Mouse (Mus musculus) heart, embryonic 10.5 days (tissue): ENCODE results near the gene Lrcol1. TPM values are rescaled to one million over a fixed set of nuclear protein-coding genes. Genes with fewer than 3 reads are reported as not detected.

Source experiments
- DNase-seq: peaks from one replicate; pipeline ENCODE4 v3.0.0-alpha.2; 2017; ENCODE audit warnings: low spot score
- H3K27ac ChIP-seq: fragments of 300-500 bp; sonication (generic); 2 replicates; pipeline ENCODE4 v1.5.1; 2016; ENCODE audit warnings: mild to moderate bottlenecking
- H3K27me3 ChIP-seq: fragments of 300-500 bp; sonication (generic); 2 replicates; pipeline ENCODE4 v1.6.1; 2016; ENCODE audit warnings: mild to moderate bottlenecking; ENCODE audit not compliant: poor library complexity, insufficient read depth, severe bottlenecking
- H3K36me3 ChIP-seq: fragments of 300-500 bp; sonication (generic); 2 replicates; pipeline ENCODE4 v1.6.1; 2016; ENCODE audit warnings: mild to moderate bottlenecking, moderate library complexity
- H3K4me1 ChIP-seq: fragments of 300-500 bp; sonication (generic); 2 replicates; pipeline ENCODE4 v1.6.1; 2016; ENCODE audit warnings: mild to moderate bottlenecking
- H3K4me3 ChIP-seq: fragments of 300-500 bp; sonication (generic); 2 replicates; pipeline ENCODE4 v1.5.1; 2016; ENCODE audit warnings: mild to moderate bottlenecking, moderate library complexity
- H3K9me3 ChIP-seq: fragments of 300-500 bp; sonication (generic); 2 replicates; pipeline ENCODE4 v1.6.1; 2016; ENCODE audit warnings: mild to moderate bottlenecking, moderate library complexity
- WGBS: fragments of 180-500 bp; shearing (Covaris S2); methylation state at CpG from one replicate; pipeline ENCODE4 v1.1.7; 2016; 5-methylcytosine and 5-hydroxymethylcytosine counted together
- polyA plus RNA-seq: library from polyadenylated mRNA; unstranded; fragments of >200 nt; fragmentation: Nextera tagmentation; extraction: Ambion mirVana; gene quantifications from 2 replicates; pipeline ENCODE4 v1.2.1, GENCODE M21; 2016

Gene Lrcol1
- polyA plus RNA-seq, 1 experiment from 2014 or later, result not detected

DNA sequence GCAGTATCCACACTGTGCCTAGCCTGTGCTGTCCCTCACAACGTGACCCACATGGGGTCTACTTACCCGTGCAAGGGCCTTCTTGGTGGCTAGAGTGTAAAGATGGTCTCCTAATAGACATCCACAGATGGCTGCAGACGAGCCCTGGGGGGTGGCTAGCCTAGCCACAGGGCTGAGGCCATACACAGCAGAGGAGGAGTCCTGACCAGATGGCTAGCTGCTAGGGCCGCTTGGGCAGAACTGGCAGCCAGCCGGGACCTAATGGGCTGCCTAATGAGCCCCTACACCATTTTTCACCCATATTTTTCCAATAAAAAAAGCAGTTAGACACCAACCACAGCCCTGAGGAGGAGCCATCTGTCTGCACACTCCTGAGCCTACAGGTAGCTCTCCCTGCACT, 48.2 kb downstream of the Lrcol1 start:
- no peak for DNase-seq
- Histone ChIP-seq H3K4me1 (peaks cover 6% of the 10 kb centered on the region; the same call in 1 of the 2 replicates), H3K27ac (no peak overlapping the region), H3K27me3 (no peaks in the 10 kb centered on the region), H3K4me3 (no peak overlapping the region), H3K9me3 (no peaks in the 10 kb centered on the region), H3K36me3 (peaks cover 2% of the 10 kb centered on the region; the same call in 1 of the 2 replicates)
- WGBS, result 75% methylated on average over 5 of the region's 5 CpGs

GRCm38 (mm10) chr5:110395006-110395661, 50.6 kb downstream of the Lrcol1 start:
- no peak for DNase-seq
- WGBS, result 79% methylated on average over 5 of the region's 5 CpGs

DNA sequence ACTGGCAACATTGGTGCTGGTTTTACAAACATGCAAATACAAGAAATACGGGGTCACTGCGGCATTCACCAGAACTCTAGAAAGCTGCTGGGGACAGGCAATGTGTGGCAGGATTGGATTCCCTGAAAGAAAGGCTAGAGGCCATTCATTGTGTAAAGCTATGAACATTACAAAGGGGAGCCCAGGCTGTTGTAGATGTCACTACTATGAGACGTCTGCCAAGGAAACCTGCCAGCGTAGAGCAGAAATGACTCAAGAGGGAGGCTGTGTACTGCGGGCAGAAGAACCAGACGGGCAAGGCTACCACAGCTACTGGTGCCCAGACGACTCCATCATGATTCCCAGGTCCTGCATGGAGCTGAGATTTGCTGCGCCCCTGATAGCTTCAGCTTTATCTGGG, 56.6 kb downstream of the Lrcol1 start:
- H3K27me3 ChIP-seq, result no peaks in the 10 kb centered on the region
- peaks cover 16% of the 10 kb centered on the region for H3K4me1 ChIP-seq
- WGBS, result 90% methylated on average over 8 of the region's 8 CpGs
- no peak for DNase-seq
- 0 out of 2 replicates have a peak, but pooled peaks cover 2% of the 10 kb centered on the region for H3K36me3 ChIP-seq
- no peak overlapping the region for H3K4me3 ChIP-seq
- H3K9me3 ChIP-seq, result no peaks in the 10 kb centered on the region
- no peak overlapping the region for H3K27ac ChIP-seq

More at GRCm38 (mm10) chr5:110395006-110395661, 50.6 kb downstream of the Lrcol1 start:
- H3K4me3 ChIP-seq, result no peak overlapping the region
- peaks cover 4% of the 10 kb centered on the region; the same call in 1 of the 2 replicates for H3K36me3 ChIP-seq
- no peaks in the 10 kb centered on the region for H3K27me3 ChIP-seq
- no peaks in the 10 kb centered on the region; the same call in 1 of the 2 replicates for H3K4me1 ChIP-seq
- no peaks in the 10 kb centered on the region for H3K9me3 ChIP-seq
- H3K27ac ChIP-seq, result no peak overlapping the region

GRCm38 (mm10) chr5:110402557-110402956, 58.0 kb downstream of the Lrcol1 start:
- 88% methylated on average over 2 of the region's 2 CpGs for WGBS
- no peaks in the 10 kb centered on the region for H3K27me3 ChIP-seq

GRCm38 (mm10) chr5:110403931-110404330, 59.4 kb downstream of the Lrcol1 start:
- Histone ChIP-seq H3K27ac (peak overlapping the region; percentile 77), H3K9me3 (no peaks in the 10 kb centered on the region), H3K4me1 (peaks cover 27% of the 10 kb centered on the region), H3K36me3 (0 out of 2 replicates have a peak, but pooled peaks cover 7% of the 10 kb centered on the region), H3K4me3 (no peak overlapping the region; the same call in 1 of the 2 replicates), H3K27me3 (no peaks in the 10 kb centered on the region)
- 16% methylated on average over 3 of the region's 3 CpGs for WGBS
- no peak for DNase-seq

More at GRCm38 (mm10) chr5:110402557-110402956, 58.0 kb downstream of the Lrcol1 start:
- Histone ChIP-seq H3K9me3 (no peaks in the 10 kb centered on the region), H3K36me3 (0 out of 2 replicates have a peak, but pooled peaks cover 2% of the 10 kb centered on the region), H3K4me3 (no peak overlapping the region), H3K27ac (no peak overlapping the region), H3K4me1 (peaks cover 27% of the 10 kb centered on the region)
- DNase-seq, result no peak

Other genes starting within 250 kb of the Lrcol1 start
- 0.84 and 1.1 TPM in 2 replicates for gene Plcxd1, start 244.8 kb upstream of the Lrcol1 start, polyA plus RNA-seq
- gene Gtpbp6, start 236.5 kb upstream of the Lrcol1 start, polyA plus RNA-seq, result 25.0 and 33.9 TPM in 2 replicates
- 2.7 and 3.4 TPM in 2 replicates for gene Zfp605, start 234.6 kb upstream of the Lrcol1 start, polyA plus RNA-seq
- gene Chfr, start 208.9 kb upstream of the Lrcol1 start, polyA plus RNA-seq, result 37.2 and 39.0 TPM in 2 replicates
- gene Golga3, start 168.0 kb upstream of the Lrcol1 start, polyA plus RNA-seq, result 20.6 and 22.3 TPM in 2 replicates
- 21.7 and 24.1 TPM in 2 replicates for gene Ankle2, start 113.7 kb upstream of the Lrcol1 start, polyA plus RNA-seq
- gene Pgam5, start 74.8 kb upstream of the Lrcol1 start, polyA plus RNA-seq, result 74.5 and 81.2 TPM in 2 replicates
- 18.5 and 20.2 TPM in 2 replicates for gene Pxmp2, start 58.5 kb upstream of the Lrcol1 start, polyA plus RNA-seq
- 23.8 and 32.4 TPM in 2 replicates for gene Pole, start 58.4 kb upstream of the Lrcol1 start, polyA plus RNA-seq
- gene P2rx2, start 1.5 kb upstream of the Lrcol1 start, polyA plus RNA-seq, result 0.27 and 0.44 TPM in 2 replicates
- 9.6 and 11.1 TPM in 2 replicates for gene Fbrsl1, start 103.8 kb downstream of the Lrcol1 start, polyA plus RNA-seq
- gene Galnt9, start 199.6 kb downstream of the Lrcol1 start, polyA plus RNA-seq, result not detected in 2 replicates